19 mouse cellular contexts compared by ENCODE assay signal in genomic region chr7:82794542-82794941, GRCm38 (mm10).
DNase-seq lines count a peak whose midpoint lies in the region; ATAC-seq and TF ChIP-seq lines count a peak whose summit lies in the region.
"Had no signal": no experiment of that assay in that cellular context is flagged by ENCODE, and none has a peak within 500 bp of the region (broad histone marks: within the 10 kb centered on the region; RNA-seq: fewer than 3 reads in every experiment).

No protein-coding gene starts in this region.

- H3K36me3 ChIP-seq in lung, embryonic 14.5 days (ENCODE audit: insufficient read depth), result no peaks in the 10 kb centered on the region
- H3K36me3 ChIP-seq in small intestine, adult 2 months (ENCODE audit: control insufficient read depth, insufficient read depth, low read length), result no peaks in the 10 kb centered on the region
- H3K36me3 ChIP-seq: heart, embryonic 12.5 days; midbrain, embryonic 13.5 days had no signal

- H3K27ac ChIP-seq in lung, embryonic 14.5 days (ENCODE audit: low read depth), result peak overlapping the region; percentile 75; the same call in 1 of the 2 replicates
- H3K27ac ChIP-seq in small intestine, adult 2 months (ENCODE audit: insufficient read depth, low read depth, low read length), result peak overlapping the region; percentile 50; the same call in 1 of the 2 replicates
- H3K27ac ChIP-seq: midbrain, embryonic 13.5 days had no signal

- ATAC-seq in lung, embryonic 14.5 days (ENCODE audit: insufficient read depth), result peak; percentile 77
- ATAC-seq: CD4-positive, CD25-positive, alpha-beta regulatory T cell, adult 4 months; forebrain, embryonic 14.5 days; hindbrain, embryonic 16.5 days; midbrain, embryonic 13.5 days had no signal

- no peaks in the 10 kb centered on the region for H3K27me3 ChIP-seq in lung, embryonic 14.5 days (ENCODE audit: insufficient read depth, low read length)
- H3K27me3 ChIP-seq in small intestine, adult 2 months (ENCODE audit: control insufficient read depth, insufficient read depth, low read length), result no peaks in the 10 kb centered on the region
- H3K27me3 ChIP-seq: heart, embryonic 12.5 days; midbrain, embryonic 13.5 days had no signal

- peaks cover 8% of the 10 kb centered on the region; the same call in 1 of the 2 replicates for H3K4me1 ChIP-seq in lung, embryonic 14.5 days (ENCODE audit: insufficient read depth)
- peaks cover 8% of the 10 kb centered on the region; the same call in 1 of the 2 replicates for H3K4me1 ChIP-seq in small intestine, adult 2 months (ENCODE audit: control insufficient read depth, insufficient read depth, insufficient read length, low read length)
- H3K4me1 ChIP-seq: heart, embryonic 12.5 days had no signal

- no peak overlapping the region for H3K9ac ChIP-seq in lung, embryonic 14.5 days
- H3K9ac ChIP-seq: heart, embryonic 12.5 days; midbrain, embryonic 13.5 days had no signal

- TF ChIP-seq CTCF in lung, embryonic 14.5 days (IDR thresholded peaks at IDR 0.05; ENCODE audit: low read depth), result no peak
- TF ChIP-seq CTCF in small intestine, adult 2 months (IDR thresholded peaks at IDR 0.05; ENCODE audit: extremely low read depth, insufficient read length, insufficient replicate concordance, low read depth, low read length), result no peak

- TF ChIP-seq POLR2A in small intestine, adult 2 months (IDR thresholded peaks at IDR 0.05; ENCODE audit: low read depth, low read length), result no peak

- no peaks in the 10 kb centered on the region for H3K9me3 ChIP-seq in lung, embryonic 14.5 days (ENCODE audit: low read depth, low read length)
- H3K9me3 ChIP-seq: heart, embryonic 12.5 days; midbrain, embryonic 13.5 days had no signal

- DNase-seq in ES-CJ7 (ENCODE audit: low read depth, low spot score) (peak; percentile 54), liver (no peak)
- DNase-seq in brain, adult 2 months (ENCODE audit: low read depth, low spot score), result peak; percentile 3
- peak; percentile 60 for DNase-seq in lung, embryonic 14.5 days
- DNase-seq in left cerebral cortex, adult 8-10 months (ENCODE audit: low spot score in 2 of 2), result no peak
- no peak for DNase-seq in right cerebral cortex, adult 18-20 months
- DNase-seq: adrenal gland, postnatal 14 days; cerebellum, adult 8-10 months; left cerebral cortex, postnatal 4 days; retina, postnatal 1 day; thymus, postnatal 36 days had no signal

- H3K4me3 ChIP-seq in lung, embryonic 14.5 days (ENCODE audit: low read depth, low read length), result no peak overlapping the region
- H3K4me3 ChIP-seq in small intestine, adult 2 months (ENCODE audit: low read depth, low read length), result no peak overlapping the region
- H3K4me3 ChIP-seq: heart, embryonic 12.5 days; midbrain, embryonic 13.5 days; myocyte had no signal

- 37% methylated on average over 1 of the region's 1 CpGs for WGBS in lung, embryonic 14.5 days
- WGBS in small intestine, adult 2 months, result 9% methylated on average over 1 of the region's 1 CpGs

- H3K4me2 ChIP-seq in lung, embryonic 14.5 days, result no peak overlapping the region
- H3K4me2 ChIP-seq: heart, embryonic 12.5 days; liver, embryonic 11.5 days; midbrain, embryonic 13.5 days had no signal

Comparison
In these comparisons a context has a peak if more than half of its experiments do, and no peak if none do; other contexts are left out.
1. DNase-seq: peak in ES-CJ7 (single experiment), brain, adult 2 months (single experiment) and lung, embryonic 14.5 days (single experiment); none in left cerebral cortex, adult 8-10 months (0 of 2), liver (single experiment) and right cerebral cortex, adult 18-20 months (single experiment).